8 mouse cellular contexts compared by ENCODE assay signal in the genomic region with DNA sequence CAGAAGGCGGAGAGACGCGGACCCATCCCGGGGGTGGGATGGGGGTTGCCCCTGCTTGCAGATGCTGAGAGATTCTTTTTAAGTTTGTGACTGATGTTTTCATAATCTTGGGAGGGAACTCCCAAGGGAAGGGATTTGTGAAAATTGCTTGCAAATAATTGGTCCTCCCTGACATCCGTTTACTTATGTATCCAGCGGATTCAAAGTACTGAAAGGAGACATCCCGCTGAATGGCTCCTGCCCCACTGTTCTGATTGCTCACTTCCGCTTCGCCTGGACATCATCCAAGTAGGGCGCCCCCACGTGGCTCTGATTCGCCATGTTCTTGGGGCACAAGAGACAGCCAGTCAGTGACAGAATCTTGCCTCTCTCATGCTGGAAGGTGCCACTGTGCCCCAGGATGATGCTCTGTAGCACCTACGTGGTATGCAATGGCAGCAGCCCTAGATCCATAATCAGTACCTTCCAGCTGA.
DNase-seq lines count a peak whose midpoint lies in the region; ATAC-seq and TF ChIP-seq lines count a peak whose summit lies in the region.

No protein-coding gene starts in this region.

- ATAC-seq in heart, embryonic 14.5 days (ENCODE audit: insufficient number of reproducible peaks, insufficient read depth, low FRiP score, low read depth), result no peak

- H3K27ac ChIP-seq in forebrain, embryonic 10.5 days, result peak overlapping the region; percentile 73
- no peak overlapping the region for H3K27ac ChIP-seq in heart, embryonic 14.5 days (replicated peaks in 1 of 2; ENCODE audit: control insufficient read depth in 1 of 2, insufficient read depth in 1 of 2, low read depth in 2 of 2, low read length in 2 of 2)
- no peak overlapping the region for H3K27ac ChIP-seq in liver, adult 2 months (replicated peaks; ENCODE audit: insufficient read depth, low read depth, low read length)

- H3K9me3 ChIP-seq in forebrain, embryonic 10.5 days, result no peaks in the 10 kb centered on the region
- no peaks in the 10 kb centered on the region for H3K9me3 ChIP-seq in heart, embryonic 14.5 days (ENCODE audit: control insufficient read depth, low read length)

- peaks cover 39% of the 10 kb centered on the region for H3K4me1 ChIP-seq in forebrain, embryonic 10.5 days
- no peaks in the 10 kb centered on the region; a peak in 2 of 4 replicates for H3K4me1 ChIP-seq in heart, embryonic 14.5 days (ENCODE audit: control insufficient read depth in 2 of 2, insufficient read depth in 2 of 2, low read length in 2 of 2)
- peaks cover 6% of the 10 kb centered on the region for H3K4me1 ChIP-seq in liver, adult 2 months (ENCODE audit: control insufficient read depth, insufficient read depth, low read length)

- DNase-seq in urinary bladder, adult 18-20 months (ENCODE audit: low spot score in 2 of 2), result peak; percentile 69 to 70
- no peak for DNase-seq in urinary bladder, postnatal 10 days (ENCODE audit: low spot score)
- DNase-seq in forebrain, embryonic 10.5 days (ENCODE audit: extremely low spot score, low spot score), result peak; percentile 85
- DNase-seq in kidney, postnatal 10 days, result peak; percentile 90
- DNase-seq in liver, adult 2 months (ENCODE audit: extremely low read depth, low read depth, low spot score), result peak; percentile 61
- peak; percentile 71 to 87 for DNase-seq in monocyte, adult 2 months (ENCODE audit: low read depth in 1 of 2, low spot score in 2 of 2)
- DNase-seq in spleen, postnatal 10 days (ENCODE audit: low spot score in 2 of 2), result peak; percentile 47 to 81

- WGBS in forebrain, embryonic 10.5 days, result 0% methylated on average over 13 of the region's 13 CpGs
- WGBS in heart, embryonic 14.5 days, result 2% methylated on average over 13 of the region's 13 CpGs
- 2% methylated on average over 13 of the region's 13 CpGs for WGBS in liver, adult 2 months

- no peak for TF ChIP-seq POLR2A in liver, adult 2 months (IDR thresholded peaks at IDR 0.05; ENCODE audit: extremely low read depth, insufficient read depth, low read length)

- peak overlapping the region; percentile 42 for H3K9ac ChIP-seq in heart, embryonic 14.5 days (ENCODE audit: low read length)
- H3K9ac ChIP-seq in liver, adult 2 months (ENCODE audit: low read depth, low read length), result peak overlapping the region; percentile 23

- H3K4me2 ChIP-seq in heart, embryonic 14.5 days (ENCODE audit: low read length), result peak overlapping the region; percentile 69

- H3K79me2 ChIP-seq in liver, adult 2 months (ENCODE audit: control insufficient read depth, insufficient read depth, low read length), result no peaks in the 10 kb centered on the region

- no peaks in the 10 kb centered on the region for H3K36me3 ChIP-seq in forebrain, embryonic 10.5 days (replicated peaks)
- no peaks in the 10 kb centered on the region for H3K36me3 ChIP-seq in heart, embryonic 14.5 days (ENCODE audit: control insufficient read depth, insufficient read depth, low read length)
- no peaks in the 10 kb centered on the region for H3K36me3 ChIP-seq in liver, adult 2 months (ENCODE audit: control insufficient read depth, insufficient read depth, low read length)

- H3K4me3 ChIP-seq in forebrain, embryonic 10.5 days, result peak overlapping the region; percentile 57
- peak overlapping the region; percentile 36 to 39 for H3K4me3 ChIP-seq in heart, embryonic 14.5 days (ENCODE audit: control insufficient read depth in 1 of 2, insufficient read depth in 1 of 2, low read depth in 1 of 2, low read length in 2 of 2)
- H3K4me3 ChIP-seq in liver, adult 2 months (ENCODE audit: insufficient read depth, low read depth, low read length), result peak overlapping the region; percentile 48

- peaks cover 76% of the 10 kb centered on the region for H3K27me3 ChIP-seq in forebrain, embryonic 10.5 days (ENCODE audit: poor library complexity, severe bottlenecking)
- peaks cover 68% of the 10 kb centered on the region for H3K27me3 ChIP-seq in heart, embryonic 14.5 days (ENCODE audit: control insufficient read depth, insufficient read depth, low read length)
- peaks cover 20% of the 10 kb centered on the region for H3K27me3 ChIP-seq in liver, adult 2 months (ENCODE audit: control insufficient read depth, insufficient read depth, low read length)

- peak; percentile 78 for TF ChIP-seq CTCF in liver, adult 2 months (IDR thresholded peaks at IDR 0.05; ENCODE audit: low read depth, low read length)
